In the genomic region with DNA sequence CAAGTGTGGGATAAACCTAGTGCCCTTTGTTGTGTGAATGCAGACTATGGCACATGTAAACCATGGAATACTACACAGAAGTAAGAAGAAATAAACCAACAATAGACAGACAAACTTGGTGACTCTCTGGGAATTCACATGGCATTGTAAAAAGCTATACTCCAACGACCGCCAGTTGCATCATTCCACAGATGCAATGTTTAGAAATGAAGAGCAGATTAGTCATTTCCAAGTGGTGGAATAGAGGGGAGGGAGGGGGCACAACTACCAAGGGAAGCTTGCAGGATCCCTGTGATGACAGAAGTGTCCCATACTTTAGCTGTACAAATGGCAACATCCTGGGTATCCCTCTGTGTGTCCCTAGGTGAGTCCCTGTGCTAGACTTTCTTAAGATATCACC, we compare ENCODE assay signal across 11 mouse cellular contexts.
"Had no signal": no experiment of that assay in that cellular context is flagged by ENCODE, and none has a peak within 500 bp of the region (broad histone marks: within the 10 kb centered on the region; RNA-seq: fewer than 3 reads in every experiment).

No protein-coding gene starts in this region.

- DNase-seq: liver, postnatal 0 days; lung, adult 2 months; lung, postnatal 14 days; lung, postnatal 36 days; midbrain, embryonic 14.5 days; right cerebral cortex, postnatal 14 days; thymus, adult 2 months; thymus, postnatal 25 days; thymus, postnatal 4 days had no signal

- ATAC-seq: liver, postnatal 0 days; lung, postnatal 0 days; midbrain, embryonic 16.5 days had no signal
